Mouse (Mus musculus) kidney, embryonic 15.5 days (tissue): ENCODE data around the gene Aspg. TPM values are rescaled to one million over a fixed set of nuclear protein-coding genes. Genes with fewer than 3 reads are reported as not detected.

ENCODE experiments used
- ATAC-seq: fragments of 200-750 bp; cut with Nextera tagmentation; replicated peaks from 2 replicates; pipeline ENCODE4 v1.8.0; 2017; ENCODE audit warnings: moderate TSS enrichment; ENCODE audit not compliant: low FRiP score
- H3K27ac ChIP-seq: fragments of 300-500 bp; sonication (generic); 2 replicates; pipeline ENCODE4 v1.5.1; 2015; ENCODE audit warnings: mild to moderate bottlenecking, inconsistent platforms
- H3K27me3 ChIP-seq: fragments of 300-500 bp; sonication (generic); 2 replicates; pipeline ENCODE4 v1.6.1; 2015; ENCODE audit warnings: inconsistent platforms
- H3K36me3 ChIP-seq: fragments of 300-500 bp; sonication (generic); 2 replicates; pipeline ENCODE4 v1.6.1; 2015; ENCODE audit warnings: inconsistent platforms
- H3K4me1 ChIP-seq: fragments of 300-500 bp; sonication (generic); 2 replicates; pipeline ENCODE4 v1.6.1; 2015; ENCODE audit warnings: inconsistent platforms
- H3K4me2 ChIP-seq: fragments of 300-500 bp; sonication (generic); 2 replicates; pipeline ENCODE4 v1.6.1; 2015; ENCODE audit warnings: moderate library complexity, mild to moderate bottlenecking, inconsistent platforms
- H3K4me3 ChIP-seq: fragments of 300-500 bp; sonication (generic); replicated peaks from 2 replicates; pipeline ENCODE4 v1.5.1; 2015; ENCODE audit warnings: mild to moderate bottlenecking, inconsistent platforms
- H3K9ac ChIP-seq: fragments of 300-500 bp; sonication (generic); 2 replicates; pipeline ENCODE4 v1.6.1; 2015; ENCODE audit warnings: mild to moderate bottlenecking, inconsistent platforms
- H3K9me3 ChIP-seq: fragments of 300-500 bp; sonication (generic); replicated peaks from 2 replicates; pipeline ENCODE4 v1.6.1; 2016; ENCODE audit warnings: inconsistent platforms
- WGBS: fragments of 180-500 bp; shearing (Covaris S2); methylation state at CpG from one replicate; pipeline ENCODE4 v1.1.7; 2015; ENCODE audit warnings: mixed read lengths; 5-methylcytosine and 5-hydroxymethylcytosine counted together
- polyA plus RNA-seq: library from polyadenylated mRNA; unstranded; fragments of >200 nt; fragmentation: Nextera tagmentation; extraction: Ambion mirVana; gene quantifications from 2 replicates; pipeline ENCODE4 v1.2.1, GENCODE M21; 2015

The Aspg gene
- polyA plus RNA-seq, 1 experiment from 2014 or later, result 1.9 TPM

GRCm38 (mm10) chr12:112100106-112100505 lies 6.4 kb upstream of the Aspg start:
- no peak for ATAC-seq
- Histone ChIP-seq H3K36me3 (no peaks in the 10 kb centered on the region), H3K9me3 (no peaks in the 10 kb centered on the region), H3K9ac (no peak overlapping the region), H3K4me1 (peaks cover 9% of the 10 kb centered on the region), H3K4me3 (no peak overlapping the region), H3K4me2 (no peak overlapping the region), H3K27ac (no peak overlapping the region), H3K27me3 (no peaks in the 10 kb centered on the region)
- 70% methylated on average over 4 of the region's 4 CpGs for WGBS

GRCm38 (mm10) chr12:112101045-112101444 lies 5.4 kb upstream of the Aspg start:
- H3K27ac ChIP-seq, result no peak overlapping the region
- WGBS, result 63% methylated on average over 4 of the region's 4 CpGs

GRCm38 (mm10) chr12:112103179-112103578 lies 3.3 kb upstream of the Aspg start:
- Histone ChIP-seq H3K36me3 (no peaks in the 10 kb centered on the region), H3K4me3 (no peak overlapping the region), H3K27me3 (peaks cover 13% of the 10 kb centered on the region), H3K27ac (no peak overlapping the region), H3K9me3 (no peaks in the 10 kb centered on the region), H3K9ac (no peak overlapping the region), H3K4me1 (peaks cover 12% of the 10 kb centered on the region), H3K4me2 (no peak overlapping the region)
- no peak for ATAC-seq
- 88% methylated on average over 5 of the region's 5 CpGs for WGBS

More at GRCm38 (mm10) chr12:112101045-112101444, 5.4 kb upstream of the Aspg start:
- Histone ChIP-seq H3K36me3 (no peaks in the 10 kb centered on the region), H3K27me3 (peaks cover 6% of the 10 kb centered on the region), H3K9me3 (no peaks in the 10 kb centered on the region), H3K4me1 (peaks cover 8% of the 10 kb centered on the region), H3K4me2 (no peak overlapping the region), H3K4me3 (no peak overlapping the region), H3K9ac (no peak overlapping the region)
- ATAC-seq, result no peak

GRCm38 (mm10) chr12:112104890-112105289 lies 1.6 kb upstream of the Aspg start:
- no peak overlapping the region for H3K9ac ChIP-seq
- H3K27ac ChIP-seq, result no peak overlapping the region
- WGBS, result 90% methylated on average over 11 of the region's 11 CpGs
- H3K4me3 ChIP-seq, result no peak overlapping the region
- H3K4me2 ChIP-seq, result no peak overlapping the region
- H3K9me3 ChIP-seq, result no peaks in the 10 kb centered on the region
- no peaks in the 10 kb centered on the region for H3K36me3 ChIP-seq
- no peak for ATAC-seq
- H3K27me3 ChIP-seq, result peaks cover 19% of the 10 kb centered on the region
- H3K4me1 ChIP-seq, result peaks cover 22% of the 10 kb centered on the region

- no peak overlapping the region for H3K9ac ChIP-seq
- H3K36me3 ChIP-seq, result no peaks in the 10 kb centered on the region
- peaks cover 26% of the 10 kb centered on the region for H3K27me3 ChIP-seq
- ATAC-seq, result no peak
- H3K4me3 ChIP-seq, result no peak overlapping the region
- WGBS, result 82% methylated on average over 8 of the region's 8 CpGs
- no peak overlapping the region for H3K27ac ChIP-seq
- H3K4me1 ChIP-seq, result peaks cover 24% of the 10 kb centered on the region
- H3K4me2 ChIP-seq, result no peak overlapping the region
- no peaks in the 10 kb centered on the region for H3K9me3 ChIP-seq
Observed at GRCm38 (mm10) chr12:112107685-112108084, 1.2 kb downstream of the Aspg start.

GRCm38 (mm10) chr12:112108696-112109445 lies 2.4 kb downstream of the Aspg start:
- Histone ChIP-seq H3K27me3 (peaks cover 29% of the 10 kb centered on the region), H3K4me2 (no peak overlapping the region), H3K36me3 (no peaks in the 10 kb centered on the region), H3K4me1 (peaks cover 35% of the 10 kb centered on the region), H3K9ac (no peak overlapping the region), H3K4me3 (no peak overlapping the region), H3K27ac (no peak overlapping the region), H3K9me3 (no peaks in the 10 kb centered on the region)
- 60% methylated on average over 11 of the region's 11 CpGs for WGBS
- no peak for ATAC-seq

GRCm38 (mm10) chr12:112109701-112110100 lies 3.2 kb downstream of the Aspg start:
- Histone ChIP-seq H3K4me3 (no peak overlapping the region), H3K27ac (no peak overlapping the region), H3K36me3 (no peaks in the 10 kb centered on the region), H3K4me2 (no peak overlapping the region), H3K9me3 (no peaks in the 10 kb centered on the region), H3K27me3 (peaks cover 35% of the 10 kb centered on the region), H3K4me1 (peaks cover 36% of the 10 kb centered on the region), H3K9ac (no peak overlapping the region)
- WGBS, result 68% methylated on average over 9 of the region's 9 CpGs
- no peak for ATAC-seq

- H3K4me3 ChIP-seq, result no peak overlapping the region
- peaks cover 35% of the 10 kb centered on the region for H3K4me1 ChIP-seq
- H3K4me2 ChIP-seq, result no peak overlapping the region
- no peak for ATAC-seq
- H3K9ac ChIP-seq, result no peak overlapping the region
- WGBS, result 60% methylated on average over 5 of the region's 5 CpGs
- H3K27me3 ChIP-seq, result peaks cover 40% of the 10 kb centered on the region; the same call in 1 of the 2 replicates
- no peaks in the 10 kb centered on the region for H3K9me3 ChIP-seq
- no peak overlapping the region for H3K27ac ChIP-seq
- no peaks in the 10 kb centered on the region for H3K36me3 ChIP-seq
Observed at GRCm38 (mm10) chr12:112111323-112111722, 4.8 kb downstream of the Aspg start.

- Histone ChIP-seq H3K9ac (no peak overlapping the region), H3K9me3 (no peaks in the 10 kb centered on the region), H3K4me2 (no peak overlapping the region), H3K4me3 (no peak overlapping the region), H3K27ac (no peak overlapping the region), H3K36me3 (no peaks in the 10 kb centered on the region), H3K27me3 (peaks cover 40% of the 10 kb centered on the region; the same call in 1 of the 2 replicates), H3K4me1 (peaks cover 26% of the 10 kb centered on the region)
- WGBS, result 92% methylated on average over 6 of the region's 6 CpGs
- no peak for ATAC-seq
Observed at GRCm38 (mm10) chr12:112112235-112112634, 5.8 kb downstream of the Aspg start.

- Histone ChIP-seq H3K9me3 (no peaks in the 10 kb centered on the region), H3K27me3 (peaks cover 35% of the 10 kb centered on the region; the same call in 1 of the 2 replicates), H3K4me1 (peaks cover 24% of the 10 kb centered on the region), H3K27ac (no peak overlapping the region), H3K36me3 (no peaks in the 10 kb centered on the region), H3K4me2 (no peak overlapping the region), H3K4me3 (no peak overlapping the region), H3K9ac (no peak overlapping the region)
- whole genome bisulfite sequencing, result 18% methylated on average over 13 of the region's 13 CpGs
- peak; percentile 30; the same call in 1 of the 2 replicates for ATAC-seq
Observed at GRCm38 (mm10) chr12:112112686-112113396, 6.4 kb downstream of the Aspg start.

- Histone ChIP-seq H3K4me2 (no peak overlapping the region), H3K9ac (no peak overlapping the region), H3K9me3 (no peaks in the 10 kb centered on the region), H3K4me1 (peaks cover 19% of the 10 kb centered on the region), H3K27ac (no peak overlapping the region), H3K4me3 (no peak overlapping the region), H3K27me3 (peaks cover 28% of the 10 kb centered on the region; the same call in 1 of the 2 replicates), H3K36me3 (no peaks in the 10 kb centered on the region)
- WGBS, result 15% methylated on average over 7 of the region's 7 CpGs
- ATAC-seq, result 0 out of 2 replicates have a peak, but pooled peaks have one; percentile 25
Observed at GRCm38 (mm10) chr12:112113710-112114109, 7.2 kb downstream of the Aspg start.

GRCm38 (mm10) chr12:112117006-112117405 lies 10.5 kb downstream of the Aspg start:
- Histone ChIP-seq H3K27me3 (0 out of 2 replicates have a peak, but pooled peaks cover 22% of the 10 kb centered on the region), H3K9me3 (no peaks in the 10 kb centered on the region), H3K36me3 (no peaks in the 10 kb centered on the region), H3K4me2 (no peak overlapping the region), H3K4me3 (no peak overlapping the region), H3K4me1 (peaks cover 21% of the 10 kb centered on the region), H3K27ac (no peak overlapping the region), H3K9ac (no peak overlapping the region)
- ATAC-seq, result no peak
- 84% methylated on average over 5 of the region's 5 CpGs for WGBS
